Mouse (Mus musculus): ENCODE results near the gene Pnpla6. TPM values are rescaled to one million over a fixed set of nuclear protein-coding genes. Genes with fewer than 3 reads are reported as not detected.

The Pnpla6 gene
- polyA plus RNA-seq, 1 experiment from 2014 or later, result 23.8 TPM

- ATAC-seq (ENCODE audit: insufficient number of reproducible peaks, low FRiP score, low TSS enrichment, low read depth), result no peak
- Histone ChIP-seq H3K27me3 (no peaks in the 10 kb centered on the region), H3K9me3 (replicated peaks) (no peaks in the 10 kb centered on the region), H3K4me2 (replicated peaks) (no peak overlapping the region), H3K9ac (no peak overlapping the region), H3K4me3 (replicated peaks) (no peak overlapping the region), H3K36me3 (no peaks in the 10 kb centered on the region), H3K27ac (replicated peaks) (no peak overlapping the region), H3K4me1 (no peaks in the 10 kb centered on the region)
- 17% methylated on average over 5 of the region's 5 CpGs for WGBS
Measured at GRCm38 (mm10) chr8:3485192-3485591, 30.0 kb upstream of the Pnpla6 start.

DNA sequence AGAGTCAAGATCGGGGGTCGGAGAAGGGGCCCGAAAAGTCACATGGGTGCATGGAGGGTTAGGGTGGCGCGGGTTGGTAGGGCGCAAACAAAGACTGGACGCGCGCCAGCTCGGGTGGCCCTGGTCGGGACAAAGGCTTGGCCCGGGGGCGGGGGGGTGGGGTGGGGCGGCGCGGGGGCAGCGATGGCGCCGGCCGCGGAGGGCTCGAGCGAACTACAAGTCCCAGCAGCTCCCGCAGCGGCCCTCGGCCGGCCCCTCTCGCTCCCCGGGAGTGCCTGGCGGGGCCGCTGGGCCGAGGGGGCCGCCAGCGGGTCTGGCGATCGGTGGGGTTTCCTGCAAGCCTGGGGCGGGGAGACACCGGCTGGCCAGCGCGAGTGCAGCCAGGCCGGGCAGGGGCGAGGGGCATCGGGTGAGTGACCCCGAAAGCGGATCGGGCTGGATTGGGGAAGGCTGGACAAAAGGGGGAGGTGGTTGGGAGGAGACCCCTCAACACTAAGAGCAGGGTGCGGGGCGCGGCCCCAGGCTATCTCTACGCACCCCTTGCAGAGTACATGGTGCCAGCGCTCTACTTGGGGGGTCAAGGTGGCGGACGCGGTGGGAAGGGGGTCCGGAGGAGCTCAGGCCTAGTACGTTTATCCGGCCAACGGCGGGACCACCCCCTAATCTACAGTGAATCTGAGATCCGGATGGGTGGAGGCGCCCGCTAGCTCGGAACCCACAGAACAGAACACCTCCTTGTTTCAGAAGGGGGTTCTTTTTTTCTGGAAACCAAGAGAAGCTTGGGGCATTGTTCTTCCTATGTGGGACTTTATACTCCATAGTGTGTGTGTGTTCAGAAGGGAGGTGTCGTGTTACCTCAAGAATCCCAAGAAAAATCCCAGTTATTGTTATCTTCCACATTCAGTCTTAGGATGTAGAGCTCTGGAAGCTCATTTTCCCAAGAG lies 22.0 kb upstream of the Pnpla6 start, which contains the start of gene Zfp358:
TSS of gene Zfp358 (plus strand) at position 238 of the 944 bp plus-strand sequence.
- peaks cover 27% of the 10 kb centered on the region for H3K36me3 ChIP-seq
- H3K27ac ChIP-seq (replicated peaks), result peak within 1 kb of the TSS; percentile 93
- H3K9me3 ChIP-seq (replicated peaks), result no peaks in the 10 kb centered on the region
- H3K9ac ChIP-seq, result peak within 1 kb of the TSS; percentile 100
- H3K4me3 ChIP-seq (replicated peaks), result peak within 1 kb of the TSS; percentile 88
- peak within 1 kb of the TSS; percentile 70 for H3K4me2 ChIP-seq (replicated peaks)
- H3K4me1 ChIP-seq, result 0 out of 2 replicates have a peak, but pooled peaks cover 8% of the 10 kb centered on the region
- peak; percentile 92 for ATAC-seq (ENCODE audit: insufficient number of reproducible peaks, low FRiP score, low TSS enrichment, low read depth)
- under 1% methylated on average over 63 of the region's 64 CpGs for WGBS
- H3K27me3 ChIP-seq, result no peaks in the 10 kb centered on the region

- Histone ChIP-seq H3K27me3 (no peaks in the 10 kb centered on the region), H3K4me3 (replicated peaks) (peak overlapping the region; percentile 88), H3K4me1 (0 out of 2 replicates have a peak, but pooled peaks cover 8% of the 10 kb centered on the region), H3K36me3 (peaks cover 27% of the 10 kb centered on the region), H3K9ac (peak overlapping the region; percentile 100), H3K9me3 (replicated peaks) (no peaks in the 10 kb centered on the region), H3K27ac (replicated peaks) (peak overlapping the region; percentile 93), H3K4me2 (replicated peaks) (peak overlapping the region; percentile 70)
- 32% methylated on average over 6 of the region's 6 CpGs for WGBS
- ATAC-seq (ENCODE audit: insufficient number of reproducible peaks, low FRiP score, low TSS enrichment, low read depth), result no peak
Measured at GRCm38 (mm10) chr8:3493845-3494208, 21.4 kb upstream of the Pnpla6 start.

DNA sequence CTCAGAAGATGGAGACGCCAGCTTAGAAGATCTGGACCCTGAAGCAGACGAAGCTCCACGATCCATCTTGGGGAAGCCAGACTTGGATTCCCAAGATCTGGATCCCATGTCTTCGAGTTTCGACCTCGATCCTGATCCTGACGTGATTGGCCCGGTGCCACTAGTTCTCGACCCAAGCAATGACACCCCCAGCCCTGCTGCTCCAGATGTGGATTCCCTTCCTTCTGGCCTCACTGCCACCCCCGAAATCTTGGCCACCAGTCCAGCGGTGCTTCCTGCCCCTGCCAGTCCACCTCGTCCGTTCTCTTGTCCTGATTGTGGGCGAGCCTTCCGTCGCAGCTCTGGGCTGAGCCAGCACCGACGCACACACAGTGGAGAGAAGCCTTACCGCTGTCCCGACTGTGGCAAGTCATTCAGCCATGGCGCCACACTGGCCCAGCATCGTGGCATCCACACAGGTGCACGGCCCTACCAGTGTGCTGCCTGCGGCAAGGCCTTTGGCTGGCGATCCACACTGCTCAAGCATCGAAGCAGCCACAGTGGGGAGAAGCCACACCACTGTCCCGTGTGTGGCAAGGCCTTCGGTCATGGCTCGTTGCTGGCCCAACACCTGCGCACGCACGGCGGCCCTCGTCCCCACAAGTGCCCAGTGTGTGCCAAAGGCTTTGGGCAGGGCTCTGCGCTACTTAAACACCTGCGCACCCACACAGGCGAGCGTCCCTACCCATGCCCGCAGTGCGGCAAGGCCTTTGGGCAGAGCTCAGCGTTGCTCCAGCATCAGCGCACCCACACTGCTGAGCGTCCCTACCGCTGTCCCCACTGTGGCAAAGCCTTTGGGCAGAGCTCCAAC lies 19.4 kb upstream of the Pnpla6 start:
- Histone ChIP-seq H3K9ac (no peak overlapping the region), H3K36me3 (peaks cover 27% of the 10 kb centered on the region), H3K27ac (replicated peaks) (no peak overlapping the region), H3K4me2 (replicated peaks) (no peak overlapping the region), H3K4me3 (replicated peaks) (no peak overlapping the region), H3K4me1 (peaks cover 16% of the 10 kb centered on the region; the same call in 1 of the 2 replicates), H3K9me3 (replicated peaks) (no peaks in the 10 kb centered on the region), H3K27me3 (no peaks in the 10 kb centered on the region)
- 96% methylated on average over 44 of the region's 44 CpGs for WGBS
- ATAC-seq (ENCODE audit: insufficient number of reproducible peaks, low FRiP score, low TSS enrichment, low read depth), result no peak

GRCm38 (mm10) chr8:3496428-3496748 lies 18.8 kb upstream of the Pnpla6 start:
- Histone ChIP-seq H3K9me3 (replicated peaks) (no peaks in the 10 kb centered on the region), H3K9ac (no peak overlapping the region), H3K27me3 (no peaks in the 10 kb centered on the region), H3K36me3 (peaks cover 27% of the 10 kb centered on the region), H3K4me3 (replicated peaks) (no peak overlapping the region), H3K4me1 (peaks cover 21% of the 10 kb centered on the region), H3K27ac (replicated peaks) (no peak overlapping the region), H3K4me2 (replicated peaks) (no peak overlapping the region)
- WGBS, result 92% methylated on average over 15 of the region's 15 CpGs
- ATAC-seq (ENCODE audit: insufficient number of reproducible peaks, low FRiP score, low TSS enrichment, low read depth), result no peak

- peaks cover 27% of the 10 kb centered on the region for H3K36me3 ChIP-seq
- peaks cover 31% of the 10 kb centered on the region for H3K4me1 ChIP-seq
- H3K4me2 ChIP-seq (replicated peaks), result no peak overlapping the region
- H3K9me3 ChIP-seq (replicated peaks), result no peaks in the 10 kb centered on the region
- H3K4me3 ChIP-seq (replicated peaks), result no peak overlapping the region
- 90% methylated on average over 3 of the region's 3 CpGs for WGBS
- H3K27ac ChIP-seq (replicated peaks), result no peak overlapping the region
- ATAC-seq (ENCODE audit: insufficient number of reproducible peaks, low FRiP score, low TSS enrichment, low read depth), result no peak
- no peak overlapping the region for H3K9ac ChIP-seq
- no peaks in the 10 kb centered on the region for H3K27me3 ChIP-seq
Measured at GRCm38 (mm10) chr8:3498583-3498982, 16.6 kb upstream of the Pnpla6 start.

GRCm38 (mm10) chr8:3499751-3500150 lies 15.4 kb upstream of the Pnpla6 start:
- H3K27me3 ChIP-seq, result no peaks in the 10 kb centered on the region
- ATAC-seq (ENCODE audit: insufficient number of reproducible peaks, low FRiP score, low TSS enrichment, low read depth), result no peak
- H3K4me3 ChIP-seq (replicated peaks), result peak overlapping the region; percentile 80
- peaks cover 23% of the 10 kb centered on the region for H3K4me1 ChIP-seq
- H3K4me2 ChIP-seq (replicated peaks), result peak overlapping the region; percentile 64
- 6% methylated on average over 8 of the region's 8 CpGs for WGBS
- H3K9ac ChIP-seq, result peak overlapping the region; percentile 74
- H3K9me3 ChIP-seq (replicated peaks), result no peaks in the 10 kb centered on the region
- peak overlapping the region; percentile 89 for H3K27ac ChIP-seq (replicated peaks)
- H3K36me3 ChIP-seq, result peaks cover 22% of the 10 kb centered on the region

DNA sequence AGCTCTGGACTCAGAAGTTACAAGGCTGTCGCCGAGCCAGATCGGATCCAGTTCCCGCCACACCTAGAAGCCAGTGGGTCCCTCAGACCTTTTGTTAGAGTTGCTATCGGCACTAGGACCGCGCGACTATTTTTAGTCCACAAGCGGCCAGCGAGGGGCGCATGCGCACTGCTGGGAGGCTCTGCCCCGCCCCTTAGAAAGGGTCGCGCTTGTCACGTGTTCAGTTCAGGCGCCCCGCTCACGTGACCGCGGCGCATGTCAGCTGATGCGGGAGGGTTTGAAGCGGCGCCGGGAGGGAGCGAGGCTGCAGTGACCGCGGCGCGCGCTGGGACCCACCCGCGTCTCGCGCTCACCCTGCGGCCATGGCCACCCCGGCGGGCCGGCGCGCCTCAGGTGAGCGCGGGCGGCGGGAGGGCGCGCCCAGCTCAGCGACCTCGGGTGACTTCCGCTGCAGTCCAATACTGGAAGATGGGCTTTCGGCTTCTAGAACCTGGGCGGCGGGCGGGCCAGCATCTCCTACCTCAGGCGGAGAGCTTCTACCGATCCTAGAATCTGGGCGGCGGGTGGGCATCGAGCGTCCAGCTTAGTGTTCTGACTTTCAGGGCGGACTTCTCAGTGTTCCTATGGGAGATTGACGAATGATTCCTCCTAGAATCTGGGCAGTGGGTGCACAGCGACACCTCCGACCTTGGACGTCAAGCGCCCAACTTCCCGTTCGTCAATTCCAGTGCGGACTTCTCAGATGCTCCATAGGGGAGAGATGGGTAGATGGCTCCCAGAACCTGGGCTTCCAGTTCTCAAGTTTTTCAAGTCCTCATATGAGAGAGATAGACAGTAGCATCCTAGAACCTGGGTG lies 14.7 kb upstream of the Pnpla6 start, which contains the start of gene Mcoln1:
TSS of gene Mcoln1 (plus strand) at position 223 of the 856 bp plus-strand sequence.
- Histone ChIP-seq H3K9me3 (replicated peaks) (no peaks in the 10 kb centered on the region), H3K4me2 (replicated peaks) (peak within 1 kb of the TSS; percentile 64), H3K27ac (replicated peaks) (peak within 1 kb of the TSS; percentile 89), H3K36me3 (peaks cover 16% of the 10 kb centered on the region), H3K4me3 (replicated peaks) (peak within 1 kb of the TSS; percentile 80), H3K27me3 (no peaks in the 10 kb centered on the region), H3K9ac (peak within 1 kb of the TSS; percentile 74), H3K4me1 (peaks cover 23% of the 10 kb centered on the region)
- under 1% methylated on average over 70 of the region's 70 CpGs for WGBS
- peak; percentile 89 for ATAC-seq (ENCODE audit: insufficient number of reproducible peaks, low FRiP score, low TSS enrichment, low read depth)

- Histone ChIP-seq H3K27me3 (no peaks in the 10 kb centered on the region), H3K4me1 (peaks cover 23% of the 10 kb centered on the region), H3K9me3 (replicated peaks) (no peaks in the 10 kb centered on the region), H3K4me2 (replicated peaks) (0 out of 2 replicates have a peak overlapping the region, but pooled peaks have one; percentile 8), H3K9ac (no peak overlapping the region), H3K36me3 (peaks cover 19% of the 10 kb centered on the region), H3K27ac (replicated peaks) (no peak overlapping the region), H3K4me3 (replicated peaks) (no peak overlapping the region)
- ATAC-seq (ENCODE audit: insufficient number of reproducible peaks, low FRiP score, low TSS enrichment, low read depth), result no peak
- WGBS, result 62% methylated on average over 4 of the region's 4 CpGs
Measured at GRCm38 (mm10) chr8:3502217-3502616, 13.0 kb upstream of the Pnpla6 start.

GRCm38 (mm10) chr8:3507979-3508754 lies 7.0 kb upstream of the Pnpla6 start:
- Histone ChIP-seq H3K9me3 (replicated peaks) (no peaks in the 10 kb centered on the region), H3K4me2 (replicated peaks) (no peak overlapping the region), H3K4me1 (no peaks in the 10 kb centered on the region), H3K27ac (replicated peaks) (no peak overlapping the region), H3K36me3 (peaks cover 70% of the 10 kb centered on the region), H3K9ac (no peak overlapping the region), H3K27me3 (no peaks in the 10 kb centered on the region), H3K4me3 (replicated peaks) (no peak overlapping the region)
- ATAC-seq (ENCODE audit: insufficient number of reproducible peaks, low FRiP score, low TSS enrichment, low read depth), result no peak
- WGBS, result 83% methylated on average over 6 of the region's 6 CpGs

Measured in embryonic facial prominence, embryonic 15.5 days (tissue).